Mouse (Mus musculus): Measurements from ENCODE around the gene Fads6. TPM values are rescaled to one million over a fixed set of nuclear protein-coding genes. Genes with fewer than 3 reads are reported as not detected.

The Fads6 gene
- total and polyA plus RNA-seq, 3 experiments = 0.30 to 8.5 (median 0.63) TPM

- in situ Hi-C loops (cut with MboI; ENCODE audit: low pct_ligation_motif_present, low pct_unique_long_range_greater_than_20kb, low sequenced_read_pairs) = no loop called here
- Histone ChIP-seq H3K27ac (ENCODE audit: insufficient read depth, low read depth) (no peak overlapping the region), H3K4me2 (ENCODE audit: insufficient read depth, low read depth, poor library complexity, severe bottlenecking) (no peak overlapping the region), H3K79me2 (replicated peaks; ENCODE audit: control insufficient read depth, extremely low read depth, insufficient read depth, poor library complexity, severe bottlenecking) (no peaks in the 10 kb centered on the region), H3K27me3 (replicated peaks) (peaks cover 2% of the 10 kb centered on the region), H3K9ac (ENCODE audit: insufficient read depth, low read depth) (no peak overlapping the region), H3K36me3 (replicated peaks in 1 of 2; ENCODE audit: control insufficient read depth in 1 of 2, insufficient read depth in 1 of 2, low read length in 1 of 2) (peaks cover 47 to 70% of the 10 kb centered on the region in 2 experiments), H3K4me1 (ENCODE audit: control insufficient read depth in 1 of 2, insufficient read depth in 2 of 2) (peaks cover 10 to 15% of the 10 kb centered on the region in 2 experiments), H3K4me3 (replicated peaks in 1 of 3; ENCODE audit: low read depth in 2 of 3, low read length in 2 of 3, poor library complexity in 1 of 3) (no peak overlapping the region), H3K9me3 (replicated peaks; ENCODE audit: low read length) (no peaks in the 10 kb centered on the region)
- dilution Hi-C loops (cut with MboI; ENCODE audit: extremely low pct_ligation_motif_present, extremely low pct_unique_long_range_greater_than_20kb, low sequenced_read_pairs) = no loop called here
- DNase-seq (ENCODE audit: extremely low read depth) = no peak
- TF ChIP-seq MYC (IDR thresholded peaks at IDR 0.05; ENCODE audit: low read depth, low read length) = no peak
- no peak for TF ChIP-seq RAD21 (IDR thresholded peaks at IDR 0.05; ENCODE audit: low read depth, low read length)
- no peak for TF ChIP-seq MAX (IDR thresholded peaks at IDR 0.05; ENCODE audit: low read length)
- TF ChIP-seq RCOR1 (conservative IDR thresholded peaks at IDR 0.05; ENCODE audit: low read depth, low read length) = no peak
- TF ChIP-seq SMC3 (IDR thresholded peaks at IDR 0.05; ENCODE audit: low read depth, low read length) = no peak
- TF ChIP-seq NELFE (IDR thresholded peaks at IDR 0.05; ENCODE audit: low read depth, low read length) = no peak
- no peak for TF ChIP-seq JUND (conservative IDR thresholded peaks at IDR 0.05; ENCODE audit: low read depth, low read length)
- no peak for TF ChIP-seq ELF1 (IDR thresholded peaks at IDR 0.05; ENCODE audit: low read depth, low read length)
- TF ChIP-seq ZC3H11A (IDR thresholded peaks at IDR 0.05; ENCODE audit: low read depth, low read length) = no peak
- TF ChIP-seq CHD2 (IDR thresholded peaks at IDR 0.05; ENCODE audit: low read length) = no peak
Observed at GRCm38 (mm10) chr11:115267958-115268357, 29.5 kb downstream of the Fads6 start.

GRCm38 (mm10) chr11:115267061-115267883 lies 30.2 kb downstream of the Fads6 start, which contains the start of gene Grin2c:
Grin2c (minus strand) TSS chr11:115267243.
- H3K4me2 ChIP-seq (ENCODE audit: insufficient read depth, low read depth, poor library complexity, severe bottlenecking) = no peak within 1 kb of the TSS
- dilution Hi-C loops (cut with MboI; ENCODE audit: extremely low pct_ligation_motif_present, extremely low pct_unique_long_range_greater_than_20kb, low sequenced_read_pairs) = no loop called here
- H3K4me1 ChIP-seq (ENCODE audit: control insufficient read depth in 1 of 2, insufficient read depth in 2 of 2) = peaks cover 3 to 9% of the 10 kb centered on the region in 2 experiments; a peak in 3 of 4 replicates
- no peak within 1 kb of the TSS for H3K9ac ChIP-seq (ENCODE audit: insufficient read depth, low read depth)
- no peak within 1 kb of the TSS for H3K4me3 ChIP-seq (replicated peaks in 1 of 3; ENCODE audit: low read depth in 2 of 3, low read length in 2 of 3, poor library complexity in 1 of 3)
- no peak for TF ChIP-seq HCFC1 (IDR thresholded peaks at IDR 0.05; ENCODE audit: low read depth, low read length)
- in situ Hi-C loops (cut with MboI; ENCODE audit: low pct_ligation_motif_present, low pct_unique_long_range_greater_than_20kb, low sequenced_read_pairs) = no loop called here
- H3K27ac ChIP-seq (ENCODE audit: insufficient read depth, low read depth) = no peak within 1 kb of the TSS
- peaks cover 4% of the 10 kb centered on the region for H3K27me3 ChIP-seq (replicated peaks)
- no peak for DNase-seq (ENCODE audit: extremely low read depth)
- peaks cover 45 to 63% of the 10 kb centered on the region in 2 experiments for H3K36me3 ChIP-seq (replicated peaks in 1 of 2; ENCODE audit: control insufficient read depth in 1 of 2, insufficient read depth in 1 of 2, low read length in 1 of 2)
- H3K79me2 ChIP-seq (replicated peaks; ENCODE audit: control insufficient read depth, extremely low read depth, insufficient read depth, poor library complexity, severe bottlenecking) = no peaks in the 10 kb centered on the region
- no peaks in the 10 kb centered on the region for H3K9me3 ChIP-seq (replicated peaks; ENCODE audit: low read length)

- in situ Hi-C loops (cut with MboI; ENCODE audit: low pct_ligation_motif_present, low pct_unique_long_range_greater_than_20kb, low sequenced_read_pairs) (no loop called here), dilution Hi-C loops (cut with MboI; ENCODE audit: extremely low pct_ligation_motif_present, extremely low pct_unique_long_range_greater_than_20kb, low sequenced_read_pairs) (no loop called here)
- Histone ChIP-seq H3K27ac (ENCODE audit: insufficient read depth, low read depth) (no peak overlapping the region), H3K4me3 (replicated peaks in 1 of 3; ENCODE audit: low read depth in 2 of 3, low read length in 2 of 3, poor library complexity in 1 of 3) (no peak overlapping the region), H3K4me2 (ENCODE audit: insufficient read depth, low read depth, poor library complexity, severe bottlenecking) (no peak overlapping the region), H3K79me2 (replicated peaks; ENCODE audit: control insufficient read depth, extremely low read depth, insufficient read depth, poor library complexity, severe bottlenecking) (no peaks in the 10 kb centered on the region), H3K4me1 (ENCODE audit: control insufficient read depth in 1 of 2, insufficient read depth in 2 of 2) (peaks cover 0 to 8% of the 10 kb centered on the region in 2 experiments; a peak in 2 of 4 replicates), H3K27me3 (replicated peaks) (peaks cover 9% of the 10 kb centered on the region), H3K9ac (ENCODE audit: insufficient read depth, low read depth) (no peak overlapping the region), H3K9me3 (replicated peaks; ENCODE audit: low read length) (no peaks in the 10 kb centered on the region), H3K36me3 (replicated peaks in 1 of 2; ENCODE audit: control insufficient read depth in 1 of 2, insufficient read depth in 1 of 2, low read length in 1 of 2) (peaks cover 36 to 55% of the 10 kb centered on the region in 2 experiments)
- DNase-seq (ENCODE audit: extremely low read depth) = no peak
- TF ChIP-seq NRF1 (IDR thresholded peaks at IDR 0.05; ENCODE audit: low read depth, low read length) (no peak), JUND (conservative IDR thresholded peaks at IDR 0.05; ENCODE audit: low read depth, low read length) (no peak), E2F4 (IDR thresholded peaks at IDR 0.05; ENCODE audit: insufficient replicate concordance, low read depth, low read length) (no peak), PAX5 (IDR thresholded peaks at IDR 0.05; ENCODE audit: low read length) (no peak), CTCF (conservative IDR thresholded peaks at IDR 0.05 in 1 of 2, IDR thresholded peaks at IDR 0.05 in 1 of 2; ENCODE audit: low read depth in 2 of 2, low read length in 2 of 2) (no peak), MAX (IDR thresholded peaks at IDR 0.05; ENCODE audit: low read length) (no peak), USF2 (conservative IDR thresholded peaks at IDR 0.05; ENCODE audit: low read depth, low read length) (no peak), MEF2A (IDR thresholded peaks at IDR 0.05; ENCODE audit: borderline replicate concordance, low read depth, low read length) (no peak), HCFC1 (IDR thresholded peaks at IDR 0.05; ENCODE audit: low read depth, low read length) (no peak), RAD21 (IDR thresholded peaks at IDR 0.05; ENCODE audit: low read depth, low read length) (no peak), ETS1 (conservative IDR thresholded peaks at IDR 0.05; ENCODE audit: low read depth, low read length) (no peak), KAT2A (IDR thresholded peaks at IDR 0.05; ENCODE audit: insufficient replicate concordance, low read length) (no peak), JUN (IDR thresholded peaks at IDR 0.05; ENCODE audit: insufficient read depth, low read depth, low read length) (no peak), MXI1 (IDR thresholded peaks at IDR 0.05; ENCODE audit: low read depth, low read length) (no peak), RCOR1 (conservative IDR thresholded peaks at IDR 0.05; ENCODE audit: low read depth, low read length) (no peak), POLR2A (IDR thresholded peaks at IDR 0.05; ENCODE audit: low read depth, low read length) (no peak), MAZ (IDR thresholded peaks at IDR 0.05; ENCODE audit: low read depth, low read length) (no peak), ELF1 (IDR thresholded peaks at IDR 0.05; ENCODE audit: low read depth, low read length) (no peak), ZNF384 (IDR thresholded peaks at IDR 0.05; ENCODE audit: low read depth, low read length) (no peak)
Observed at GRCm38 (mm10) chr11:115266400-115266778, 31.1 kb downstream of the Fads6 start.
